Mouse (Mus musculus): Measurements from ENCODE around the gene Gm17606. TPM values are rescaled to one million over a fixed set of nuclear protein-coding genes. Genes with fewer than 3 reads are reported as not detected.
"Not testable (repeated sequence)": the region's sequence is repeated elsewhere in the genome, so short reads cannot be mapped to it uniquely, and the experiment has no call there.

Gm17606 gene
- polyA plus RNA-seq, 1 experiment from 2014 or later, result not detected

GRCm38 (mm10) chr14:54609245-54609644 is 31.5 kb upstream of the Gm17606 start:
- 55% methylated on average over 4 of the region's 4 CpGs for WGBS
- Histone ChIP-seq H3K36me3 (ENCODE audit: insufficient read depth, low read length) (peaks cover 7% of the 10 kb centered on the region; the same call in 1 of the 2 replicates), H3K4me2 (ENCODE audit: low read length) (no peak overlapping the region), H3K9ac (ENCODE audit: low read depth, low read length) (no peak overlapping the region), H3K27ac (no peak overlapping the region), H3K4me1 (replicated peaks; ENCODE audit: insufficient read depth, low read length) (0 out of 2 replicates have a peak, but pooled peaks cover 2% of the 10 kb centered on the region), H3K4me3 (replicated peaks; ENCODE audit: low read depth, low read length) (no peak overlapping the region), H3K9me3 (replicated peaks; ENCODE audit: low read length) (no peaks in the 10 kb centered on the region), H3K27me3 (ENCODE audit: insufficient read depth, low read length) (no peaks in the 10 kb centered on the region)
- ATAC-seq (replicated peaks; ENCODE audit: low FRiP score, low read depth) (no peak), DNase-seq (ENCODE audit: low spot score) (no peak)
- no peak for TF ChIP-seq CTCF (IDR thresholded peaks at IDR 0.05; ENCODE audit: low read depth)

GRCm38 (mm10) chr14:54609962-54610361 is 30.8 kb upstream of the Gm17606 start:
- H3K27me3 ChIP-seq (ENCODE audit: insufficient read depth, low read length), result no peaks in the 10 kb centered on the region
- DNase-seq (ENCODE audit: low spot score) (peak; percentile 43), ATAC-seq (replicated peaks; ENCODE audit: low FRiP score, low read depth) (no peak)
- TF ChIP-seq CTCF (IDR thresholded peaks at IDR 0.05; ENCODE audit: low read depth), result peak; percentile 69
- 78% methylated on average over 4 of the region's 4 CpGs for WGBS
- no peak overlapping the region for H3K27ac ChIP-seq
- no peaks in the 10 kb centered on the region for H3K9me3 ChIP-seq (replicated peaks; ENCODE audit: low read length)
- H3K4me3 ChIP-seq (replicated peaks; ENCODE audit: low read depth, low read length), result no peak overlapping the region
- H3K4me1 ChIP-seq (replicated peaks; ENCODE audit: insufficient read depth, low read length), result 0 out of 2 replicates have a peak, but pooled peaks cover 2% of the 10 kb centered on the region
- no peak overlapping the region for H3K9ac ChIP-seq (ENCODE audit: low read depth, low read length)
- peaks cover 10% of the 10 kb centered on the region for H3K36me3 ChIP-seq (ENCODE audit: insufficient read depth, low read length)
- H3K4me2 ChIP-seq (ENCODE audit: low read length), result no peak overlapping the region

GRCm38 (mm10) chr14:54610648-54611047 is 30.1 kb upstream of the Gm17606 start:
- WGBS, result 86% methylated on average over 6 of the region's 6 CpGs
- Histone ChIP-seq H3K4me3 (replicated peaks; ENCODE audit: low read depth, low read length) (no peak overlapping the region), H3K4me1 (replicated peaks; ENCODE audit: insufficient read depth, low read length) (no peaks in the 10 kb centered on the region), H3K9ac (ENCODE audit: low read depth, low read length) (no peak overlapping the region), H3K9me3 (replicated peaks; ENCODE audit: low read length) (no peaks in the 10 kb centered on the region), H3K36me3 (ENCODE audit: insufficient read depth, low read length) (peaks cover 13% of the 10 kb centered on the region), H3K27me3 (ENCODE audit: insufficient read depth, low read length) (no peaks in the 10 kb centered on the region), H3K27ac (no peak overlapping the region), H3K4me2 (ENCODE audit: low read length) (no peak overlapping the region)
- TF ChIP-seq CTCF (IDR thresholded peaks at IDR 0.05; ENCODE audit: low read depth), result no peak
- ATAC-seq (replicated peaks; ENCODE audit: low FRiP score, low read depth) (no peak), DNase-seq (ENCODE audit: low spot score) (no peak)

- 79% methylated on average over 16 of the region's 16 CpGs for WGBS
- not testable (repeated sequence) for ATAC-seq (replicated peaks; ENCODE audit: low FRiP score, low read depth); H3K4me1 ChIP-seq (replicated peaks; ENCODE audit: insufficient read depth, low read length); H3K9ac ChIP-seq (ENCODE audit: low read depth, low read length); H3K4me2 ChIP-seq (ENCODE audit: low read length); DNase-seq (ENCODE audit: low spot score); H3K27ac ChIP-seq; H3K4me3 ChIP-seq (replicated peaks; ENCODE audit: low read depth, low read length); H3K27me3 ChIP-seq (ENCODE audit: insufficient read depth, low read length); H3K9me3 ChIP-seq (replicated peaks; ENCODE audit: low read length)
- H3K36me3 ChIP-seq (ENCODE audit: insufficient read depth, low read length), result peaks cover 13% of the 10 kb centered on the region
Measured at GRCm38 (mm10) chr14:54614130-54614529, 26.6 kb upstream of the Gm17606 start.

- H3K27ac ChIP-seq, result no peak overlapping the region
- peaks cover 13% of the 10 kb centered on the region for H3K36me3 ChIP-seq (ENCODE audit: insufficient read depth, low read length)
- H3K4me2 ChIP-seq (ENCODE audit: low read length), result no peak overlapping the region
- no peaks in the 10 kb centered on the region for H3K4me1 ChIP-seq (replicated peaks; ENCODE audit: insufficient read depth, low read length)
- no peaks in the 10 kb centered on the region for H3K27me3 ChIP-seq (ENCODE audit: insufficient read depth, low read length)
- no peak for ATAC-seq (replicated peaks; ENCODE audit: low FRiP score, low read depth)
- H3K9ac ChIP-seq (ENCODE audit: low read depth, low read length), result no peak overlapping the region
- no peak for TF ChIP-seq CTCF (IDR thresholded peaks at IDR 0.05; ENCODE audit: low read depth)
- 91% methylated on average over 16 of the region's 16 CpGs for WGBS
- H3K4me3 ChIP-seq (replicated peaks; ENCODE audit: low read depth, low read length), result no peak overlapping the region
- no peaks in the 10 kb centered on the region for H3K9me3 ChIP-seq (replicated peaks; ENCODE audit: low read length)
- no peak for DNase-seq (ENCODE audit: low spot score)
Measured at GRCm38 (mm10) chr14:54616226-54616825, 24.4 kb upstream of the Gm17606 start.

- peak; percentile 32; the same call in 1 of the 2 replicates for TF ChIP-seq CTCF (IDR thresholded peaks at IDR 0.05; ENCODE audit: low read depth)
- Histone ChIP-seq H3K36me3 (ENCODE audit: insufficient read depth, low read length) (peaks cover 13% of the 10 kb centered on the region), H3K9me3 (replicated peaks; ENCODE audit: low read length) (no peaks in the 10 kb centered on the region), H3K4me2 (ENCODE audit: low read length) (peak overlapping the region; percentile 75), H3K27me3 (ENCODE audit: insufficient read depth, low read length) (no peaks in the 10 kb centered on the region), H3K9ac (ENCODE audit: low read depth, low read length) (peak overlapping the region; percentile 83), H3K4me1 (replicated peaks; ENCODE audit: insufficient read depth, low read length) (no peaks in the 10 kb centered on the region), H3K4me3 (replicated peaks; ENCODE audit: low read depth, low read length) (peak overlapping the region; percentile 90), H3K27ac (peak overlapping the region; percentile 81)
- ATAC-seq (replicated peaks; ENCODE audit: low FRiP score, low read depth), result peak; percentile 49
- WGBS, result 1% methylated on average over 38 of the region's 38 CpGs
- DNase-seq (ENCODE audit: low spot score), result peak; percentile 30
Measured at GRCm38 (mm10) chr14:54617152-54617896, 23.4 kb upstream of the Gm17606 start.

All from kidney, postnatal 0 days (tissue).